Mouse (Mus musculus) spleen, adult 2 months (tissue): ENCODE data around the gene Gstm7. TPM values are rescaled to one million over a fixed set of nuclear protein-coding genes. Genes with fewer than 3 reads are reported as not detected.
"Not testable (repeated sequence)": the region's sequence is repeated elsewhere in the genome, so short reads cannot be mapped to it uniquely, and the experiment has no call there.

ENCODE experiments used
- DNase-seq, 2 experiments: peaks; one replicate each; pipeline versions ENCODE4 v3.0.0 to v3.0.0-alpha.2; 2012 to 2021; ENCODE audit warnings: low spot score in 2 of 2, low read depth in 1 of 2
- H3K27ac ChIP-seq: fragments of 200-500 bp; 2 replicates; pipeline ENCODE4 v1.5.1; 2012; ENCODE audit warnings: low read length, inconsistent platforms; ENCODE audit not compliant: insufficient read depth
- H3K27me3 ChIP-seq: fragments of 200-500 bp; 2 replicates; pipeline ENCODE4 v1.6.1; 2012; ENCODE audit warnings: mild to moderate bottlenecking, moderate library complexity, low read length, inconsistent platforms; ENCODE audit not compliant: control insufficient read depth, insufficient read depth
- H3K36me3 ChIP-seq: fragments of 200-500 bp; 2 replicates; pipeline ENCODE4 v1.6.1; 2012; ENCODE audit warnings: mild to moderate bottlenecking, low read length, inconsistent platforms; ENCODE audit not compliant: control insufficient read depth, insufficient read depth
- H3K4me1 ChIP-seq: fragments of 200-500 bp; 2 replicates; pipeline ENCODE4 v1.6.1; 2011; ENCODE audit warnings: inconsistent platforms; ENCODE audit not compliant: control insufficient read depth, insufficient read depth, insufficient read length
- H3K4me3 ChIP-seq: fragments of 200-500 bp; 2 replicates; pipeline ENCODE4 v1.5.1; 2011; ENCODE audit warnings: mild to moderate bottlenecking, inconsistent platforms; ENCODE audit not compliant: insufficient read depth, insufficient read length; ENCODE audit errors: extremely low read depth
- CTCF ChIP-seq: fragments of 200-500 bp; IDR thresholded peaks from 2 replicates; pipeline ENCODE4 v1.5.1; 2011; ENCODE audit warnings: mild to moderate bottlenecking, inconsistent platforms; ENCODE audit not compliant: insufficient read depth, insufficient read length, insufficient replicate concordance; ENCODE audit errors: extremely low read depth
- POLR2A ChIP-seq: fragments of 200-500 bp; IDR thresholded peaks from 2 replicates; pipeline ENCODE4 v1.6.1; 2011; ENCODE audit warnings: low read depth, low read length, inconsistent platforms
- WGBS: fragments of 180-500 bp; shearing (Covaris S2); methylation state at CpG from one replicate; pipeline ENCODE4 v1.1.7; 2018; 5-methylcytosine and 5-hydroxymethylcytosine counted together
- polyA plus RNA-seq: library from polyadenylated mRNA; depleted of rRNA; stranded (reverse); fragments of >200 nt; gene quantifications from 2 replicates; pipeline ENCODE4 v1.2.3, GENCODE M21; 2012; rRNA removed

Gstm7 gene
- 1.1 and 1.4 TPM in 2 replicates for polyA plus RNA-seq

DNA sequence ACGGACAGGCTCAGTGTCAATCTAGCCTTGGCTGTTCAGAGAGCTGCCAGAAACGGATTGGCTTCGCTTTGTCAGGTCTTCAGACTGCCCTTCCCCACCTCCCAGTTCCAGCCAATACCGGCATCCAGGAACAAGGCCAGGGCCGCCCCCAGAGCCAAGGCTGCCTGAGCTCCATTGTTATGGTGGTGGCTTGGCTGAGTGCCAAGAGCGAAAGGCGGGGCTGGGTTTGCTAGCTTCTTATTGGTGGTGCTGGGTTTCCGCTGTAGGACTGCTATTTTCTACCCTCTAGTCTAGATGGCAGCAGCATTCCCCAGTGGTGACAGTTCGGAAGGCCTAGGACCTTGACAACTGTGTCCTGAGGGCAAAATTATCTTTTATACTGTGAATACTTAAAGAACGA, at the start of gene Gstm7:
Gene Gstm7 (minus strand): TSS at position 148 of the 400 bp plus-strand sequence.
- H3K27ac ChIP-seq = no peak within 1 kb of the TSS
- peaks cover 2% of the 10 kb centered on the region; the same call in 1 of the 2 replicates for H3K4me1 ChIP-seq
- WGBS = 23% methylated on average over 10 of the region's 10 CpGs
- 0 out of 2 replicates have a peak within 1 kb of the TSS, but pooled peaks have one; percentile 17 for H3K4me3 ChIP-seq
- no peaks in the 10 kb centered on the region for H3K27me3 ChIP-seq
- no peaks in the 10 kb centered on the region for H3K36me3 ChIP-seq
- DNase-seq = peak; percentile 8 to 71
- no peak for TF ChIP-seq POLR2A
- TF ChIP-seq CTCF = no peak

DNA sequence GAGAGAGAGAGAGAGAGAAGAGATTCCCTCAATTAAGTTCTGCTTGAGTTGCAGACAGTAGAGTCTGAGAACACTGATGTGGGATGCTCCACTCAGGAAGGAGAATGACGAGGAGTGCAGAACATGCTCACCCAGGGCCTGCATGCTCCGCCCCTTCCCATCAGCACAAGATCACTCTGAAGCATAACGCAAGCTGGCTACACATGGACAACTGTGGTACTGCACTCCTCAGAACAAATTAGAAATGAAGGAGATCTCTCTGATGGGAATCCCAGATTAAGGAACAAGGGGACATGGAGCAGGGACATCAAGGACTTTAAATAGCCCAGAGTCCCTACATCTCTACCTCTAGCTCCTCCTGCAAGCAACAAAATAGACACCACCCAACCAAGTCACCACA, 49.6 kb upstream of the Gstm7 start:
- no peaks in the 10 kb centered on the region for H3K27me3 ChIP-seq
- WGBS = 73% methylated on average over 3 of the region's 3 CpGs
- no peak overlapping the region for H3K27ac ChIP-seq
- TF ChIP-seq POLR2A (no peak), CTCF (no peak)
- no peak overlapping the region for H3K4me3 ChIP-seq
- no peak for DNase-seq
- H3K36me3 ChIP-seq = no peaks in the 10 kb centered on the region
- no peaks in the 10 kb centered on the region for H3K4me1 ChIP-seq

DNA sequence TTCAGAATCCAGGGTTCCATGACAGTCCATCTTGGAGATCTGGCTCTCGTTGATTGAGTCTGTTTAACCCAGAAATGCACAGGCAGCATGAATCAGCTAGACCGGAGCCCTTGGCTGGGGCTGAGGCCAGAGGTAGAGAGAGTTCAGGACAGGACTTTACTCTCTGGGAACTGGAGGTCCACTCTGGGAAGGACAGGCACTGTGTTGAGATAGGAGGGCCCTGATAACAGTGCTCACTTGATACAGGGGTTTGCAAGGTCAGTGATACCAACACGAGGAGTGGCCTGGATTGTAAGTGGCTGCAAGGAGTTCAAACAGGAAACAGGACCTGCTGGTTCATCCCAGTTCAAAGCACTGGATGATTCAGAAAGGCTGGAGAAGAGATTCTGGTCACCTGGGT, 46.1 kb upstream of the Gstm7 start:
- 74% methylated on average over 3 of the region's 3 CpGs for WGBS
- H3K27me3 ChIP-seq = no peaks in the 10 kb centered on the region
- H3K27ac ChIP-seq = no peak overlapping the region
- no peaks in the 10 kb centered on the region for H3K4me1 ChIP-seq
- no peak overlapping the region for H3K4me3 ChIP-seq
- TF ChIP-seq POLR2A (no peak), CTCF (no peak)
- no peaks in the 10 kb centered on the region for H3K36me3 ChIP-seq
- DNase-seq = no peak

DNA sequence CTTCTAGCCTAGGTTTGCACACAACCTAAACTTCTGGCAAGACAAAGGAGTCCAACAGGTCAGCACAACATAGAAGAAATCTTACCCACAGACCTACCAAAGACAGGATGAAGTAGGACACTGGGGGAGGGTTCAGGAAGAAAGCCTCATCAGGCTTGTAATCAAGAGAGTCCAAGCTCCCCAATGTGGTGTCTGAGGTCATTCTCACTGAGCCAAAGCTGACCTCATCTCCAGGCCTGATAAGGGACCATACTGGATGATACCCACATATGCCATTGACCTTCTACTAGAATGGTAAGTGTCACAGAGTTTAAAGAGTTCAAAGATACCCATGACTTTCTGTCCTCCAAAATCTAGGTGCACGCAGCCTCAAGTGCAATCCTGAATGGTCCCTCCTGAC, 42.6 kb upstream of the Gstm7 start:
- Histone ChIP-seq H3K36me3 (no peaks in the 10 kb centered on the region), H3K27me3 (no peaks in the 10 kb centered on the region), H3K27ac (no peak overlapping the region), H3K4me3 (no peak overlapping the region), H3K4me1 (no peaks in the 10 kb centered on the region)
- TF ChIP-seq POLR2A (no peak), CTCF (no peak)
- DNase-seq = no peak
- WGBS = 88% methylated on average over 1 of the region's 1 CpGs

DNA sequence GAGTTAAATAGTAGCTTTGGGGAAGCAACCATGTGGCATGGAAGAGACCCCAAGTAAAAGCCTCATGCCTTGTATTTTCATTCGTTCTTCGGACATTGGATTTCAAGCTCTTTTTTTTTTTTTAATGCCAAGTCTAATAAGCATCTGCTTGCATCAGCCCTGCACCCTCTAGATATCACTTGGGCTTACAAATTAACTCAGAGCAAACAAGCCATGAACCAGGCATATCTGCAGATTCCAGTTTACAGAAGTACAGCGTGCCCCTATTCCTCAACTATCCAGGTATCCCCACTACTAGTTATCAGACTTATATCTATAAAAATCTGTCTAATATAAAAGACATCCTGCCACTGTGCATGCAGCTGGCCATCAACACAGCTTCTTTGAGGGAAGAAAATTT, 40.5 kb upstream of the Gstm7 start:
- Histone ChIP-seq H3K36me3 (no peaks in the 10 kb centered on the region), H3K4me1 (no peaks in the 10 kb centered on the region), H3K27me3 (no peaks in the 10 kb centered on the region), H3K27ac (no peak overlapping the region), H3K4me3 (no peak overlapping the region)
- no peak for DNase-seq
- 91% methylated on average over 3 of the region's 3 CpGs for WGBS
- TF ChIP-seq CTCF = no peak
- TF ChIP-seq POLR2A = no peak

DNA sequence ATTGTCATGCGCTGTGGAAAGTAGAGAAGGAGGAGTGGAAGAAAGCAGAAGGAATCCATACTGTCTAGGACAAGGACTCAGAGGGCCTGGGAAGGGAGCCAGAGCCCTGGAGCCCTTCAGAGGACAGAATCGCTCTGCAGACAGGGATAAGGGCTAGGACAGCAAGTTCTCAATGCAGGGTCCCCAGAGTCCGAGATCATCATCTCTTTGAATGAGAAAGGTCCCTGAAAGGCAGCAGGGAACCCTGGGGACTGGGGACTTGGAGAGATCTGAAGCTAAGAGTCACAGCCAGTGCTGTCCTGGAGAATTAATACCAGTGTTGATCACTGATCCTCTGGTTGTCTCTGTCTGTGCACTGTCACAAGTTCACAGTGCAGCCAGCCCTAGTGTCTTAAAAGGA, 39.5 kb upstream of the Gstm7 start:
- 70% methylated on average over 3 of the region's 3 CpGs for WGBS
- not testable (repeated sequence) for DNase-seq, H3K36me3 ChIP-seq, H3K4me1 ChIP-seq, H3K4me3 ChIP-seq, H3K27ac ChIP-seq, H3K27me3 ChIP-seq

DNA sequence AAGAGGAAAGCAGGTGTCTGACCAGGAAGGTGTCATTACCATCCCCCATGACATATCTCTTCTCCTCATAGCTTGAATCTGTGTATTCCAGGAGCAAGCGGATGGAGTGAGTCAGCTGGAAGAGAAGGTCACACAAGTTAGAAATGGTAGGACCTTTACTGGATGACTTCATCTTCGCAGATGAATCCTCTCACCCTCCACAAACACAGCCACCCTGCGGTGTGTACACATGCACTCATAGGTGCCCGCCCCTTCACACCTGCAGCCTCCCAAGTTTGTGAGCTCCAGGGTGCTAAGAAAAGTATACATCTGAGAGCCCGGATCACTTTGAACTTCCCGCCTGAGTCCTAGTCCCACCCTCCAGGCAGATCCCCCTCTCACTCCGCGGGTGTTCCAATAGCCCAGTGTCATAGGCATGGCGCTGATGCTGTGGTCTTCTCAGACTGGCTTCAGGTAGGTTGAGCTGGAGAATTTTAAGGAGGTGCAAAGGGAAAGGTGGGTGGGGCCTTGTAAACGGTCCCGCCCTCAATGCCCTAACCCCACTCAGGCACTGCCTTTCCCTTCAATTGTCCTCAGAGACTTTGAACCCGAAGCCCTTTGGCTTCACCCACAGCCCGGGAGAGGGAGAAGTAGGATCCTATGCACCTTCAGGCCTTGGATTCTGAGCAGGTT, 37.2 kb upstream of the Gstm7 start, which contains the start of gene Gstm3:
Gene Gstm3 (minus strand): TSS at position 560 of the 672 bp plus-strand sequence.
- Histone ChIP-seq H3K36me3 (no peaks in the 10 kb centered on the region), H3K4me3 (no peak within 1 kb of the TSS), H3K27ac (no peak within 1 kb of the TSS), H3K4me1 (no peaks in the 10 kb centered on the region), H3K27me3 (no peaks in the 10 kb centered on the region)
- DNase-seq = no peak
- WGBS = 79% methylated on average over 13 of the region's 13 CpGs
- TF ChIP-seq CTCF (no peak), POLR2A (no peak)

DNA sequence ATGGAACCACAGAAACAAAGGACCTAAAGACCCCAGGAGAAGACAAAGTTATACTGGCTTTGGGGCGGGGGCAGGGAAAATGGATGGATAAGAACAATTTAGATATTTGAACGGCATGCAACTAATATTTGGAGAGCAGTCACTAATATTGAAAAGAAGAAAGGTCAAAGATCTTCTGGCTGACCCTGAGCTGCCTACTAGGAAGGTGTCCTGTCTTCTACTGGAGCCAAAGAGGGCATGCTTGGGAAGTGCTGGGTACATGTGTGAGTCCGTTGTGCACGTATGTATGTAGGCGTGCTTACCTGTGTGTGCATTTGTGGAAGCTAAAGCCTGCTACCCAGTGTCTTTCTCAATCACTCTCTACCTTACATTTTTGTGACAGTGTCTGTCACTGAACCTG, 35.0 kb upstream of the Gstm7 start:
- H3K4me3 ChIP-seq = no peak overlapping the region
- TF ChIP-seq CTCF = no peak
- TF ChIP-seq POLR2A = no peak
- no peaks in the 10 kb centered on the region for H3K27me3 ChIP-seq
- H3K27ac ChIP-seq = no peak overlapping the region
- no peaks in the 10 kb centered on the region for H3K36me3 ChIP-seq
- no peaks in the 10 kb centered on the region for H3K4me1 ChIP-seq
- WGBS = 96% methylated on average over 5 of the region's 5 CpGs
- DNase-seq = no peak
